26 mouse cellular contexts compared by ENCODE assay signal in the genomic region with DNA sequence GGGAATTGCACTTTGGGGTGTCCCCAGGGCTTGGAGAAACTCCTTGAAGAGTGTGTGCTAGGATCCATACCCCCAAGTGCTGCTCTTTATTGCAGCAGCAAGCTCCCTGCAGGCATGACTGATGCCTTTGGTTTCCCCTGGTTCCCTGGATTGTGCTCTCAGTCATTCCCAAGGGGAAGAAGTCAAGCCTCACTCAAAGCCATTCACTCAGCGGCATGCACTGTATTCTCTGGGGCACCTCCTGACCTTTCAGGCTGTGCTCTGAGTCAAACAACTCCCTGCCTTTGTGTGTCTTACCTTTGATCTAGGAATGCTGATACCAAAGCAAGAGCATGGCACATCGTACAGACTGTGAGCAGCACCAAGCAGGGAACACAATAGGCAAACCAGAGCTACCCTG.
DNase-seq lines count a peak whose midpoint lies in the region; ATAC-seq and TF ChIP-seq lines count a peak whose summit lies in the region.
"Had no signal": no experiment of that assay in that cellular context is flagged by ENCODE, and none has a peak within 500 bp of the region (broad histone marks: within the 10 kb centered on the region; RNA-seq: fewer than 3 reads in every experiment).

No protein-coding gene starts in this region.

- no peaks in the 10 kb centered on the region; the same call in 1 of the 2 replicates for H3K27me3 ChIP-seq in midbrain, embryonic 13.5 days
- H3K27me3 ChIP-seq in midbrain, postnatal 0 days (ENCODE audit: insufficient read depth, low read length): no peaks in the 10 kb centered on the region
- no peaks in the 10 kb centered on the region; the same call in none of the 2 replicates for H3K27me3 ChIP-seq in heart, embryonic 12.5 days (replicated peaks)
- H3K27me3 ChIP-seq: heart, embryonic 13.5 days; liver, embryonic 15.5 days; lung, embryonic 15.5 days had no signal

- WGBS in midbrain, embryonic 13.5 days: 3% methylated on average over 2 of the region's 2 CpGs
- 4% methylated on average over 2 of the region's 2 CpGs for WGBS in midbrain, postnatal 0 days
- 49% methylated on average over 2 of the region's 2 CpGs for WGBS in heart, embryonic 12.5 days

- peaks cover 20% of the 10 kb centered on the region for H3K4me1 ChIP-seq in midbrain, embryonic 13.5 days (replicated peaks)
- peaks cover 5% of the 10 kb centered on the region; the same call in 1 of the 2 replicates for H3K4me1 ChIP-seq in midbrain, postnatal 0 days (ENCODE audit: insufficient read depth, low read length)
- no peaks in the 10 kb centered on the region for H3K4me1 ChIP-seq in heart, embryonic 12.5 days (replicated peaks)
- H3K4me1 ChIP-seq: liver, embryonic 15.5 days; megakaryocyte, embryonic 14.5 days had no signal

- no peaks in the 10 kb centered on the region for H3K9me3 ChIP-seq in midbrain, embryonic 13.5 days
- no peaks in the 10 kb centered on the region for H3K9me3 ChIP-seq in midbrain, postnatal 0 days (ENCODE audit: low read length)
- H3K9me3 ChIP-seq in heart, embryonic 12.5 days (replicated peaks): no peaks in the 10 kb centered on the region
- H3K9me3 ChIP-seq: forebrain, embryonic 10.5 days; heart, embryonic 13.5 days; limb, embryonic 10.5 days; liver, embryonic 15.5 days; lung, embryonic 15.5 days; megakaryocyte, embryonic 14.5 days had no signal

- no peak overlapping the region for H3K4me3 ChIP-seq in midbrain, embryonic 13.5 days (replicated peaks)
- H3K4me3 ChIP-seq in midbrain, postnatal 0 days (ENCODE audit: low read depth, low read length): no peak overlapping the region
- no peak overlapping the region for H3K4me3 ChIP-seq in heart, embryonic 12.5 days
- H3K4me3 ChIP-seq: forebrain, embryonic 10.5 days; heart, embryonic 13.5 days; limb, embryonic 10.5 days; liver, embryonic 15.5 days; lung, embryonic 15.5 days; megakaryocyte, embryonic 14.5 days; myocyte had no signal

- H3K27ac ChIP-seq in midbrain, embryonic 13.5 days: no peak overlapping the region
- H3K27ac ChIP-seq in midbrain, postnatal 0 days (ENCODE audit: low read depth, low read length): no peak overlapping the region
- H3K27ac ChIP-seq in heart, embryonic 12.5 days (ENCODE audit: poor library complexity, severe bottlenecking): no peak overlapping the region
- H3K27ac ChIP-seq: forebrain, embryonic 10.5 days; heart, embryonic 13.5 days; limb, embryonic 10.5 days; liver, embryonic 15.5 days; lung, embryonic 15.5 days had no signal

- no peak overlapping the region for H3K9ac ChIP-seq in midbrain, embryonic 13.5 days (replicated peaks)
- no peak overlapping the region for H3K9ac ChIP-seq in midbrain, postnatal 0 days (replicated peaks; ENCODE audit: low read length, poor library complexity, severe bottlenecking)
- H3K9ac ChIP-seq in heart, embryonic 12.5 days: no peak overlapping the region
- H3K9ac ChIP-seq: heart, embryonic 13.5 days; liver, embryonic 15.5 days; lung, embryonic 15.5 days had no signal

- TF ChIP-seq CTCF in midbrain, postnatal 0 days (IDR thresholded peaks at IDR 0.05): no peak

- no peak overlapping the region for H3K4me2 ChIP-seq in midbrain, embryonic 13.5 days (replicated peaks)
- H3K4me2 ChIP-seq in midbrain, postnatal 0 days (ENCODE audit: low read depth, low read length, poor library complexity, severe bottlenecking): no peak overlapping the region
- no peak overlapping the region for H3K4me2 ChIP-seq in heart, embryonic 12.5 days
- H3K4me2 ChIP-seq: heart, embryonic 13.5 days; liver, embryonic 15.5 days; lung, embryonic 15.5 days had no signal

- peak; percentile 61 for DNase-seq in embryo, embryonic 10 days (ENCODE audit: low spot score)
- DNase-seq in embryo, embryonic 9.5 days (ENCODE audit: extremely low spot score): no peak
- DNase-seq in midbrain, postnatal 0 days (ENCODE audit: low spot score): no peak
- DNase-seq in mesoderm, embryonic 11.5 days (ENCODE audit: low read depth, low spot score): peak; percentile 47
- DNase-seq in yolk sac, embryonic 10.5 days (ENCODE audit: low spot score): no peak
- DNase-seq in adrenal gland, adult 18-20 months (ENCODE audit: low spot score in 2 of 2): no peak
- DNase-seq: adrenal gland, postnatal 36 days; cerebellum, adult 11-12 months; gastrocnemius, postnatal 10 days; heart, adult 18-20 months; kidney, adult 18-20 months; liver; thymus, adult 18-20 months; thymus, postnatal 4 days had no signal

- peak; percentile 28; the same call in 1 of the 2 replicates for ATAC-seq in midbrain, embryonic 13.5 days
- no peak for ATAC-seq in midbrain, postnatal 0 days (ENCODE audit: low FRiP score)
- ATAC-seq in heart, embryonic 12.5 days (ENCODE audit: insufficient number of reproducible peaks, low FRiP score): no peak
- ATAC-seq: CD4-positive, CD25-positive, alpha-beta regulatory T cell, adult 4 months; forebrain, embryonic 16.5 days; inflammation-experienced regulatory T-cells, adult 6 months had no signal

- H3K36me3 ChIP-seq in midbrain, embryonic 13.5 days: no peaks in the 10 kb centered on the region
- no peaks in the 10 kb centered on the region for H3K36me3 ChIP-seq in midbrain, postnatal 0 days (ENCODE audit: insufficient read depth, low read length)
- H3K36me3 ChIP-seq in heart, embryonic 12.5 days: no peaks in the 10 kb centered on the region
- H3K36me3 ChIP-seq: forebrain, embryonic 10.5 days; heart, embryonic 13.5 days; limb, embryonic 10.5 days; liver, embryonic 15.5 days; lung, embryonic 15.5 days had no signal

Comparison
In these comparisons a context has a peak if more than half of its experiments do, and no peak if none do; other contexts are left out.
1. DNase-seq: peak in embryo, embryonic 10 days (single experiment) and mesoderm, embryonic 11.5 days (single experiment); none in embryo, embryonic 9.5 days (single experiment), midbrain, postnatal 0 days (single experiment), yolk sac, embryonic 10.5 days (single experiment) and adrenal gland, adult 18-20 months (0 of 2).